Mouse (Mus musculus) 3T3-L1 (cell line): ENCODE data around the gene Pex11b.
"Not testable (repeated sequence)": the region's sequence is repeated elsewhere in the genome, so short reads cannot be mapped to it uniquely, and the experiment has no call there.

Experiments
- DNase-seq: peaks from one replicate; pipeline ENCODE4 v3.0.0-alpha.2; 2015; ENCODE audit warnings: low read depth, low spot score

Gene Pex11b

DNA sequence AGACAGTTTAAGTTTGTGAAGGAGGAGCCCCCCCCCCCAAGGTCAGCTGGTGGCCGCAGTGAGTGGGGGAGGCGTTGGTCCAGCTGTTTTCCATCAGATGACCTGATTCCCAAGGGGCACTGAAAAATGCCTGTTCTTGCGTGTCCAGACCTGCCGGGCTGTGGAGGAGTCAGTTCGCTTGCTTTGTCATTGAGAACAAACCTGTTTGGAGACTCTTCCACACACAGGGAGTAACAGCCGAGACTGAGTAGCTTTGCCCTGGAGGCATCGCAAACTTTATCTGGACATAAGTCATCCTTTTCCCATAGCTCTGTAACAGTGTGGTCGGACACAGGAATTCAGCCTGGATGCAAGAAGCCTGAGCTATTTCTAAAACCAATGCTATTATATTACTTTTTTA, 39.3 kb downstream of the Pex11b start:
- peak; percentile 97 for DNase-seq

DNA sequence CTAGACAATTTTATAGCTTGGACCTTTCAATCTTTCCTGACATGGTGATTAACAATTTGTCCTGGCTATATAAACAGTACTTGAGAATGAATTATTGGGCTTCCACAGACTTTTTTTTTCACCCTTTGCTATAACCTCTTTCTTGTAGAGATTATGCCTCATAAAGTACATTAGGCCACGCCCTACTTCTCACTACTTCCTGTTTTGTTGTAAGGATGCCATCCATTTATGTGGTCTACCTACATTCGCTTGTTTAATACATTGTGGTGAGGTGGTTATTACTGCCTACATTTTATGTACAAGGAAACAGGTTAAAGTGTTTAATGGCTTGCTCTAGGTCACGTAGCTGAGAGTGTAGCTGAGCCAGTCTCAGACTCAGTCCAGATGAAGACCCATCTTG, 40.0 kb downstream of the Pex11b start:
- peak; percentile 69 for DNase-seq

GRCm38 (mm10) chr3:96675690-96676089, 40.5 kb downstream of the Pex11b start:
- peak; percentile 60 for DNase-seq

GRCm38 (mm10) chr3:96678456-96678855, 43.3 kb downstream of the Pex11b start:
- DNase-seq = no peak

GRCm38 (mm10) chr3:96679159-96679674, 44.0 kb downstream of the Pex11b start:
- DNase-seq = peak; percentile 86

DNA sequence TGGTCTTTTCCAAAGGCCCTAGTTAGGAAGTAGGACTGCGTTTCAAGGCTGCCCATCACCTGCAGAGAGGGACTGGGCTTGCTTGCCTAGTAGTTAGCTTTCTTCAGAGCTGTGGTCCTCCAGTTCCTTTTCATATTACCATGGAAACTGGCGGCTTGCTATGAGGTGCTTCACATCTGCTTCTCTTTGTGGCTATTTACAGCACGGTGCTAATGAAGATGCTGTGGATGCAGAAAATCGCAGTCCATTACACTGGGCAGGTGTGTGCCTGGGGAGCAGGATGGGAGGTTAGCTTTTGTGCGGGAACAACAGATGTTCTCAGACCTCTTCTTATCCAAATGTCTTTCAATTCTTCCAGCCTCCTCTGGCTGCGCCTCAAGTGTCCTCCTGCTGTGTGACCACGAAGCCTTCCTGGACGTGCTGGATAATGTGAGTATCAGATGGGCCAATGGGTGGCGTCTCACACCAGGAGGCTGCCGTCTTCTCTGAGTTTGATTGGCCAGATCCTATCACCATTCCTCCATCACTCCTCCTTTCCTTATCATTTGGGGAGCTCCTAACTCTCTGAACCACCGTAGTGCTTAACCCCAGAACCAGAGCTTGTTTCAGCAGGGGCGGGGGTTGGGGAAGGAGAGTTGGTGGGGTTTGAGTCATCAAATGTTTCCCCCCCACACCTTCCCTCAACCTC, 45.2 kb downstream of the Pex11b start:
- no peak for DNase-seq

DNA sequence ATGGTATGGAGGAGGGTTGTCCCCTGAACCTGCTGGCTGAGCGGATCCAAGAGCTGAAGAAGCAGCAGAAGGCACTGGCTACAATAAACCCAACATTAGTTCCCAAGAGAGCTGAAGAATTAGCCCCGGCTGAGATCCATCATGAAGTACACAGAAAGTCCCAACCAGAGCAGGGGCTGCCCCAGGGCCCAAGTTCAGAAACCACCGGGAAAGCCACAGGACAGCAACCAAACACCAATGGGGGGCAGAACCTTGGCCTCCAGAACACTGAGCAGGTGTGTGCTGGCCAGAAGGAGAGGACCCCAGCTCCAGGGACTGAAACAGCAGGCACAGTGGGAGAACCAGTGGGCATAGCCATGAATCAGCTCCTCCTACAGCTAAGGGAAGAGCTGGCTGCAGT, 48.3 kb downstream of the Pex11b start:
- no peak for DNase-seq

- DNase-seq = no peak
These were observed 49.1 kb downstream of the Pex11b start for GRCm38 (mm10) chr3:96684151-96684821.

GRCm38 (mm10) chr3:96684822-96685156, 49.6 kb downstream of the Pex11b start:
- DNase-seq = no peak

- not testable (repeated sequence) for DNase-seq
These were observed 50.9 kb downstream of the Pex11b start for GRCm38 (mm10) chr3:96686057-96686456.

DNA sequence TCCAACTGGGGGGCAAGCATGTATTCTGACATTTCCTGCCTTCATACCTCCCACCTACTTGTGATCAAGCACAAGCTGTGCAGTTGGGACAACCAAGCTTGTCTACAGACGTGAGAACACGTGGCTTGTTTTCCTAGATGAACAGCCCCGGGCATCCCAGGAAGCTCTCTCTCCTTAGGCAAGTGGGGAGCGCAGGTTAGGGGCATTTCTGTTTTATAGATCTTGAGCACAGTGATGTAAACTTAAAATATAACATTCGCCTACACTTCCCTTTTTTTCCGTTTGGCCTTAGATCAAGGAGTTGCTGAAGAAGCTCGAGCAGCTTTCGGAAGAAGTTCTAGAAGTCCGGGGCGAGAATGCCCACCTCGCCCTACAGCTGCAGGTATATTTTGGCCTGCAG, 53.7 kb downstream of the Pex11b start:
- no peak for DNase-seq

DNA sequence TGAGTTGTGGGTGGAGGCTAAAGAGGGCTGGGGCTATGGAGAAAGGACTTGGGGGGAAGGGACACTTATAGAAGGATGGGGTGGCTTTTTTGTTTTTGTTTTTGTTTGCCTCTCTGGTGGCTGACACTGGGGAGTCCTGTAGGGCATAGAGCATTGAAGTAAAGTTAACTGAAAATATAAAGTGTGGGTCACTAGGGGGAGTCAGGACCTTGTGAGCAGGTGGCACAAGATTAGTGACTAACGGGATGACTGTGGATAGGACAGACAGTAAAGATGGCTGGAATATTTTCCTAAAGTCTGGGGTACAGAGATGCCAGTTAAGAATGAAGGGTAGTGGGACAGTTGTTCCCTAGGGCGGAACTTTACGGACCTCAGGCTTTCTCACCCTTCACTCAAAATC, 55.1 kb downstream of the Pex11b start:
- peak; percentile 29 for DNase-seq

DNA sequence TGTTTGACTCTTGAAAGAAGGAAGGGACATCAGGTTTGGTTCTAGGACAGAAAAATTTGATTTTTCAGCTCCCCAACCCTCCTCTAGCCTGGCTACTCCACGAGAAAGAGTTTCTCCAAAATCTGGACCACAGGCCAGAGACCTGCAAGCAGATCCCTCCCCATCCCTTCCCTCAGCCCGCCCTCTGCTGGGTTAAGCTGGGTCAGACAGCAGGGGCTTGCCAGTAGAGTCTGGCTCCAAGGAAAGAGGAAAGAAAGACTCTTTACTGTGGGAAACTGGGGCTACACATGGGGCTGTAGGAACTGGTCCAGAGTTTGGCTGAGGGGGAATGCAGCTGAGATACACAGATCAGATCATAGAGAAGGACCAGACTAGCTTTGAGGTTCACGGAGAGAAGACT, 57.3 kb downstream of the Pex11b start:
- peak; percentile 62 for DNase-seq

DNA sequence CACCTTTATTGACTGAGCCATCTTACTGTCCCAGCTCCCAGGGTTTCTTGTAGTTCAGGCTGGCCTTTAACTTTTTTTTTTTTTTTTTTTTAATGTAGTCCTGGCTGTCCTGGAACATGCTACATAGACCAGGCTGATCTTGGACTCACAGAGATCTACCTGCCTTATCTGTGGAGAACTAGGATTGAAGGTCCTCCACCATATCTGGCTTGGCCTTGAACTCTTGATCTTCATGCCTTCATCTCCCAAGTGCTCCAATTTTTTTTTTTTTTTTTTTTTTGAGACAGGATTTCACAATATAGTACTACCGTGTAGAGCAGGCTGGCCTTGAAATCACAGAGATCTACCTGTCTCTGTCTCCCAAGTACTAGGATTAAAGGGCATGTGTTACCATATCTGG, 58.4 kb downstream of the Pex11b start:
- DNase-seq = no peak
